Mouse (Mus musculus): Measurements from ENCODE around the gene Ddost. TPM values are rescaled to one million over a fixed set of nuclear protein-coding genes. Genes with fewer than 3 reads are reported as not detected.

Ddost gene
- polyA plus RNA-seq, 1 experiment from 2014 or later = 200 TPM

- no peak for DNase-seq (ENCODE audit: low spot score)
- no peaks in the 10 kb centered on the region for H3K27me3 ChIP-seq (ENCODE audit: control insufficient read depth, insufficient read depth, low read length)
- peak overlapping the region; percentile 65 for H3K4me2 ChIP-seq (ENCODE audit: low read depth, low read length, severe bottlenecking)
- H3K4me1 ChIP-seq (replicated peaks; ENCODE audit: control insufficient read depth, insufficient read depth, low read length) = peaks cover 8% of the 10 kb centered on the region
- 18% methylated on average over 18 of the region's 18 CpGs for WGBS
- peak overlapping the region; percentile 79 for H3K9ac ChIP-seq (ENCODE audit: low read length)
- no peak overlapping the region; the same call in 1 of the 2 replicates for H3K27ac ChIP-seq (ENCODE audit: low read depth, low read length)
- ATAC-seq (replicated peaks; ENCODE audit: low FRiP score) = no peak
- H3K9me3 ChIP-seq (ENCODE audit: control insufficient read depth, low read length) = no peaks in the 10 kb centered on the region
- no peaks in the 10 kb centered on the region for H3K36me3 ChIP-seq (ENCODE audit: control insufficient read depth, insufficient read depth, low read length)
- peak overlapping the region; percentile 93 for H3K4me3 ChIP-seq (ENCODE audit: low read depth, low read length)
Measured at GRCm38 (mm10) chr4:138303742-138304141, 788 bp upstream of the Ddost start.

- no peaks in the 10 kb centered on the region for H3K9me3 ChIP-seq (ENCODE audit: control insufficient read depth, low read length)
- WGBS = 90% methylated on average over 3 of the region's 3 CpGs
- no peaks in the 10 kb centered on the region for H3K27me3 ChIP-seq (ENCODE audit: control insufficient read depth, insufficient read depth, low read length)
- H3K4me1 ChIP-seq (replicated peaks; ENCODE audit: control insufficient read depth, insufficient read depth, low read length) = peaks cover 8% of the 10 kb centered on the region
- DNase-seq (ENCODE audit: low spot score) = no peak
- no peak for ATAC-seq (replicated peaks; ENCODE audit: low FRiP score)
- no peak overlapping the region for H3K27ac ChIP-seq (ENCODE audit: low read depth, low read length)
- H3K36me3 ChIP-seq (ENCODE audit: control insufficient read depth, insufficient read depth, low read length) = peaks cover 2% of the 10 kb centered on the region; the same call in 1 of the 2 replicates
- no peak overlapping the region for H3K4me2 ChIP-seq (ENCODE audit: low read depth, low read length, severe bottlenecking)
- H3K9ac ChIP-seq (ENCODE audit: low read length) = no peak overlapping the region
- H3K4me3 ChIP-seq (ENCODE audit: low read depth, low read length) = no peak overlapping the region
Measured at GRCm38 (mm10) chr4:138307025-138307424, 2.5 kb downstream of the Ddost start.

- Histone ChIP-seq H3K27ac (ENCODE audit: low read depth, low read length) (no peak overlapping the region), H3K9me3 (ENCODE audit: control insufficient read depth, low read length) (no peaks in the 10 kb centered on the region), H3K27me3 (ENCODE audit: control insufficient read depth, insufficient read depth, low read length) (no peaks in the 10 kb centered on the region), H3K9ac (ENCODE audit: low read length) (no peak overlapping the region), H3K4me1 (replicated peaks; ENCODE audit: control insufficient read depth, insufficient read depth, low read length) (peaks cover 8% of the 10 kb centered on the region), H3K4me2 (ENCODE audit: low read depth, low read length, severe bottlenecking) (no peak overlapping the region), H3K36me3 (ENCODE audit: control insufficient read depth, insufficient read depth, low read length) (peaks cover 5% of the 10 kb centered on the region; the same call in 1 of the 2 replicates), H3K4me3 (ENCODE audit: low read depth, low read length) (no peak overlapping the region)
- no peak for DNase-seq (ENCODE audit: low spot score)
- WGBS = 91% methylated on average over 12 of the region's 12 CpGs
- ATAC-seq (replicated peaks; ENCODE audit: low FRiP score) = no peak
Measured at GRCm38 (mm10) chr4:138307739-138308138, 3.2 kb downstream of the Ddost start.

- ATAC-seq (replicated peaks; ENCODE audit: low FRiP score) = no peak
- no peak overlapping the region for H3K9ac ChIP-seq (ENCODE audit: low read length)
- no peak for DNase-seq (ENCODE audit: low spot score)
- no peak overlapping the region for H3K4me2 ChIP-seq (ENCODE audit: low read depth, low read length, severe bottlenecking)
- peaks cover 5% of the 10 kb centered on the region for H3K4me1 ChIP-seq (replicated peaks; ENCODE audit: control insufficient read depth, insufficient read depth, low read length)
- no peaks in the 10 kb centered on the region for H3K9me3 ChIP-seq (ENCODE audit: control insufficient read depth, low read length)
- H3K4me3 ChIP-seq (ENCODE audit: low read depth, low read length) = no peak overlapping the region
- H3K27ac ChIP-seq (ENCODE audit: low read depth, low read length) = no peak overlapping the region
- H3K36me3 ChIP-seq (ENCODE audit: control insufficient read depth, insufficient read depth, low read length) = peaks cover 5% of the 10 kb centered on the region; the same call in 1 of the 2 replicates
- H3K27me3 ChIP-seq (ENCODE audit: control insufficient read depth, insufficient read depth, low read length) = no peaks in the 10 kb centered on the region
- WGBS = 95% methylated on average over 19 of the region's 19 CpGs
Measured at GRCm38 (mm10) chr4:138310311-138310910, 5.9 kb downstream of the Ddost start.

GRCm38 (mm10) chr4:138311595-138311994, 7.1 kb downstream of the Ddost start:
- no peak overlapping the region for H3K9ac ChIP-seq (ENCODE audit: low read length)
- H3K27ac ChIP-seq (ENCODE audit: low read depth, low read length) = no peak overlapping the region
- WGBS = 68% methylated on average over 8 of the region's 8 CpGs
- H3K27me3 ChIP-seq (ENCODE audit: control insufficient read depth, insufficient read depth, low read length) = no peaks in the 10 kb centered on the region
- ATAC-seq (replicated peaks; ENCODE audit: low FRiP score) = 0 out of 2 replicates have a peak, but pooled peaks have one; percentile 18
- peak; percentile 73 for DNase-seq (ENCODE audit: low spot score)
- H3K9me3 ChIP-seq (ENCODE audit: control insufficient read depth, low read length) = no peaks in the 10 kb centered on the region
- H3K4me2 ChIP-seq (ENCODE audit: low read depth, low read length, severe bottlenecking) = no peak overlapping the region
- no peak overlapping the region for H3K4me3 ChIP-seq (ENCODE audit: low read depth, low read length)
- no peaks in the 10 kb centered on the region for H3K4me1 ChIP-seq (replicated peaks; ENCODE audit: control insufficient read depth, insufficient read depth, low read length)
- H3K36me3 ChIP-seq (ENCODE audit: control insufficient read depth, insufficient read depth, low read length) = peaks cover 5% of the 10 kb centered on the region; the same call in 1 of the 2 replicates

GRCm38 (mm10) chr4:138312105-138312504, 7.6 kb downstream of the Ddost start:
- Histone ChIP-seq H3K9ac (ENCODE audit: low read length) (no peak overlapping the region), H3K4me1 (replicated peaks; ENCODE audit: control insufficient read depth, insufficient read depth, low read length) (no peaks in the 10 kb centered on the region), H3K27ac (ENCODE audit: low read depth, low read length) (no peak overlapping the region), H3K27me3 (ENCODE audit: control insufficient read depth, insufficient read depth, low read length) (no peaks in the 10 kb centered on the region), H3K4me2 (ENCODE audit: low read depth, low read length, severe bottlenecking) (no peak overlapping the region), H3K9me3 (ENCODE audit: control insufficient read depth, low read length) (no peaks in the 10 kb centered on the region), H3K36me3 (ENCODE audit: control insufficient read depth, insufficient read depth, low read length) (peaks cover 5% of the 10 kb centered on the region; the same call in 1 of the 2 replicates), H3K4me3 (ENCODE audit: low read depth, low read length) (no peak overlapping the region)
- DNase-seq (ENCODE audit: low spot score) (no peak), ATAC-seq (replicated peaks; ENCODE audit: low FRiP score) (no peak)
- WGBS = 94% methylated on average over 3 of the region's 3 CpGs

GRCm38 (mm10) chr4:138313021-138313420, 8.5 kb downstream of the Ddost start:
- H3K36me3 ChIP-seq (ENCODE audit: control insufficient read depth, insufficient read depth, low read length) = peaks cover 5% of the 10 kb centered on the region; the same call in 1 of the 2 replicates
- DNase-seq (ENCODE audit: low spot score) (no peak), ATAC-seq (replicated peaks; ENCODE audit: low FRiP score) (no peak)
- H3K4me3 ChIP-seq (ENCODE audit: low read depth, low read length) = no peak overlapping the region
- no peaks in the 10 kb centered on the region for H3K4me1 ChIP-seq (replicated peaks; ENCODE audit: control insufficient read depth, insufficient read depth, low read length)
- H3K9ac ChIP-seq (ENCODE audit: low read length) = no peak overlapping the region
- H3K27ac ChIP-seq (ENCODE audit: low read depth, low read length) = no peak overlapping the region
- H3K27me3 ChIP-seq (ENCODE audit: control insufficient read depth, insufficient read depth, low read length) = no peaks in the 10 kb centered on the region
- H3K4me2 ChIP-seq (ENCODE audit: low read depth, low read length, severe bottlenecking) = no peak overlapping the region
- WGBS = 93% methylated on average over 11 of the region's 11 CpGs
- no peaks in the 10 kb centered on the region for H3K9me3 ChIP-seq (ENCODE audit: control insufficient read depth, low read length)

- H3K9ac ChIP-seq (ENCODE audit: low read length) = no peak overlapping the region
- no peak overlapping the region for H3K4me3 ChIP-seq (ENCODE audit: low read depth, low read length)
- ATAC-seq (replicated peaks; ENCODE audit: low FRiP score) (no peak), DNase-seq (ENCODE audit: low spot score) (no peak)
- no peaks in the 10 kb centered on the region for H3K4me1 ChIP-seq (replicated peaks; ENCODE audit: control insufficient read depth, insufficient read depth, low read length)
- no peak overlapping the region for H3K27ac ChIP-seq (ENCODE audit: low read depth, low read length)
- H3K36me3 ChIP-seq (ENCODE audit: control insufficient read depth, insufficient read depth, low read length) = peaks cover 5% of the 10 kb centered on the region; the same call in 1 of the 2 replicates
- WGBS = 87% methylated on average over 4 of the region's 4 CpGs
- H3K9me3 ChIP-seq (ENCODE audit: control insufficient read depth, low read length) = no peaks in the 10 kb centered on the region
- H3K4me2 ChIP-seq (ENCODE audit: low read depth, low read length, severe bottlenecking) = no peak overlapping the region
- H3K27me3 ChIP-seq (ENCODE audit: control insufficient read depth, insufficient read depth, low read length) = no peaks in the 10 kb centered on the region
Measured at GRCm38 (mm10) chr4:138313795-138314194, 9.3 kb downstream of the Ddost start.

- no peaks in the 10 kb centered on the region for H3K27me3 ChIP-seq (ENCODE audit: control insufficient read depth, insufficient read depth, low read length)
- no peaks in the 10 kb centered on the region for H3K9me3 ChIP-seq (ENCODE audit: control insufficient read depth, low read length)
- H3K27ac ChIP-seq (ENCODE audit: low read depth, low read length) = no peak overlapping the region
- ATAC-seq (replicated peaks; ENCODE audit: low FRiP score) = no peak
- H3K36me3 ChIP-seq (ENCODE audit: control insufficient read depth, insufficient read depth, low read length) = peaks cover 5% of the 10 kb centered on the region; the same call in 1 of the 2 replicates
- no peak overlapping the region for H3K4me2 ChIP-seq (ENCODE audit: low read depth, low read length, severe bottlenecking)
- no peak overlapping the region for H3K4me3 ChIP-seq (ENCODE audit: low read depth, low read length)
- no peak overlapping the region for H3K9ac ChIP-seq (ENCODE audit: low read length)
- 73% methylated on average over 9 of the region's 9 CpGs for WGBS
- DNase-seq (ENCODE audit: low spot score) = no peak
- no peaks in the 10 kb centered on the region for H3K4me1 ChIP-seq (replicated peaks; ENCODE audit: control insufficient read depth, insufficient read depth, low read length)
Measured at GRCm38 (mm10) chr4:138315781-138316180, 11.3 kb downstream of the Ddost start.
